Mouse (Mus musculus) layer of hippocampus, adult 9-11 months (tissue): Measurements from ENCODE around the gene Tlr9.

Experiments used
- DNase-seq: peaks from one replicate; pipeline ENCODE4 v3.0.0; 2022

The Tlr9 gene

GRCm38 (mm10) chr9:106203990-106204851 is 18.2 kb upstream of the Tlr9 start:
- no peak for DNase-seq

DNA sequence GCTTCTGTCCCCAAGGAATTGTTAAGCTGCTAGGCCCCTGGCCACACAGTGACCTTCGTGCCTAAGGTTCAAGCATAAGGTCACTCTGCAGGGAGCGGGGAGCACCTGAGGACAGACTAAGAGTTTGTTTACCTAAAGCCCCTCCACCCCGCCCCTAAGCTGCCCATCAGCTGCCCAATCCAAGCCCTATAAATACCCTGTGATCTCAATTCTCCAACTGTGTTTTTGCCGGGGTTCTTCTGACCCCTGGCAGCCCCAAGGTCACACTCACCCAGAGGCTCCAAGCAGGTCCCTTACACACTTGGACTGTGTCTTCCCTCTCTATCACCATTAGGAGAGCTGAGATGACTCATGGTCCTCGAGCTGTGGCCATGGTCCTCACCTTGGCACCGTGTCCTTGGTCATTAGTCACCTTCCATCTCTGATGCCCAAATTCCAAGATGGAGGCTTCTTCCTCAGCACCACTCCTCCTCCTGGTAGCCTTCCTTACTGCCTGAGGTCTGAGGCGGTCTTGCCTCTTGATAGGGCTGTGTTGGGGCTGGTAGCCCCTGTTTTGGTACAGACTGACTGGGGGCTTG is 16.6 kb upstream of the Tlr9 start:
- no peak for DNase-seq

GRCm38 (mm10) chr9:106206515-106206914 is 15.9 kb upstream of the Tlr9 start:
- no peak for DNase-seq

- DNase-seq, result no peak
Observed at GRCm38 (mm10) chr9:106208181-106208580, 14.2 kb upstream of the Tlr9 start.

DNA sequence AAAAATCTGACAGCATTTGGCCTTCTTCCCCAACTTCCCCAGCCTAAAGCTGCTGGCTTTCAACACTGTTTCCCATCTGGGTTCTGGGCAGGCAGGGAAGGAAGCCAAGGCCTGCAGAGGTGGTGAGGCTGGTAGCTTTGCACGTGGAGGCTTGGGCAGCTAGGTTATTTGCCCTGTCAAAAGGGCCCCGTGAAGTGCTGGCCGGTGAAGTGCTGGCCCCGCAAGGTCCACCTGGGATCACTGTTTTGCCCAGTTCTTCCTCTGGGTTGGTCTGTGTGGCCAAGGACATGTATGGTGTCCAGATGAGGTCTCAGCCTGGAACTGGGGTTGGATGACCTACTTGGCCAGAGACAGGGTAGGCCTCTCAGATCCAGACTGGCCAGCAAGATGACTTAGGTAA is 12.4 kb upstream of the Tlr9 start:
- no peak for DNase-seq

DNA sequence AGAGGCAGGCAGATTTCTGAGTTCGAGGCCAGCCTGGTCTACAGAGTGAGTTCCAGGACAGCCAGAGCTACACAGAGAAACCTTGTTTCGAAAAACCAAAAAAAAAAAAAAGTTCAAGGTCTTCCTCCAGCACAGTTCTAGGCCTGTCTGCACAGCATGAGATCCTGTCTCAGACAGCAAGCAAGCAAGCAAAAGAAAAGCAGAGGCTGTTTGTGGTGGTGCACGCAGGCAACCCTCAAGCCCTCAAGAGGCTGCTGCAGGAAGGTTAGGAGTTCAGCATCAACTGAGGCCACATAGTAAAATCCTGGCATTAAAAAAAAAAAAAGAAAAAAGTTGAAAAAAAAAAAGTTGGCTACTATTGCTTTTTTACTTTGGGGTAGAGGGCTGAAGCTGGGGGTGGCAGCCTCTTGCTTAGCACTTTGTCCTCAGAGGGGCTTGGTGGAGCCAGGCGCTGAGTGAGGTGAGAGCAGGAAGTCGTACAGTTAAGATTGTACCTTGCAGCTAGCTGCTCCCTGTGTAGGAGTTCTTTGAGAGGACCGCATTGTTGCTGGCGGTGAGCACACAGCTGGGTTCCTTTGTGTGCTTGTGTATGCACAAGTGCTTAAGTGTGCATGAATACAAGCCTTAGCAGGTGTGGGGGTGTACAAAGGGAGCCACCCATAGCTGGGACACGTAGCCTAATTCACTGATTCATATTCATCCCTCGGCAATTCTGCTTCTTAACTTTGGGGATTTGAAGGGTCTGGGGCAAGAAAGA is 11.4 kb upstream of the Tlr9 start:
- DNase-seq, result no peak

DNA sequence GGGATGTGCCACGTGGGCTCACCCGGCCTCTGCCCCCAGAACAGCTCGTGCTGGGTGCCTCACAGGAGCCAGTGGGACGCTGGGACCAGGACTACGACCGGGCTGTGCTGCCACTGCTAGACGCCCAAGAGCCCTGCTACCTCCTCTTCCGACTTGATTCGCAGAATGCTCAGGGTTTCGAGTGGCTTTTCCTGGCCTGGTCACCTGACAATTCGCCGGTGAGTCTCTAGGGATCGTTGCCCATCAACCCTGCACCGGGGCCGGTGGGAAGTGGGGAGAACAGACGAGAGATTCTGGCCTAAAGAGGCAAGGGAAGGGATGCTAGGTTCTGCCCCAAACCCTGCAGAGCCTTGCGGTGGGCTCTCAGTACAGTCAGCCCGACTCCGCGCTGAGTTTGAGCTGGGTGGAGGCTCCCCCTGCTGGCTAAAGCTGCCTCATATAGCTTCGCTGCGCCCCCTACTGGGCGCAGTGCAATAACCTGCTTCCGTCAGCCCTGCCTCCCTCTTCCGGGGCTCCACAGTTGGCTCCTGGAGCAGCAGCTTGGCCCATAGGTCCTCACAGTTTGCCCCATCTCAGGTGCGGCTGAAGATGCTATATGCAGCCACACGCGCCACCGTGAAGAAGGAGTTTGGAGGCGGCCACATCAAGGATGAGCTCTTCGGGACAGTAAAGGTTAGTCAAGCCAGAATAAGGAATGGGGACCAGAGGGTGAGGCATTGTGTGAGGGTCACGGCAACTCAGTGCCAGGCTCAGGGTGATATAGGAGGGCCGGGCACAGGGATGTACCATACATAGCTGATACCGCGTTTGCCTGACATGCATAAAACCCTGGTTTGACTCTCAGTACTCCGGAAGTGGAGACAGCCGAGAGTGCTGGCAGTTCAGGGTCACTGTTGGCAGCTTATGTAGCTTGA is 10.5 kb upstream of the Tlr9 start:
- DNase-seq, result peak; percentile 86

DNA sequence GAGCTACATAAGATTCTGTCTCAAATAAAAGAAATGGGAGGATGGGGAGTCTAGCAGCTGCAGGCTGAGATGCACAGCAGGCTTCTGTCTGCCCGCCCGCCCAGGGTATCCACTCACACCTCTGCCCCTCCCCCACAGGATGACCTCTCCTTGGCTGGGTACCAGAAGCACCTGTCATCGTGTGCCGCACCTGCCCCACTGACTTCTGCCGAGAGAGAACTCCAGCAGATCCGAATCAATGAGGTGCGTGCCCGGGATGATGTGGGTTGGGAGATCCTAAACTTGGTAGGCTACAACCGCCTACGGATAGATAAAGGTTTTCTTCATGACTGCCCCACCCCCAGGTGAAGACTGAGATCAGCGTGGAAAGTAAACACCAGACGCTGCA is 9.8 kb upstream of the Tlr9 start:
- no peak for DNase-seq

DNA sequence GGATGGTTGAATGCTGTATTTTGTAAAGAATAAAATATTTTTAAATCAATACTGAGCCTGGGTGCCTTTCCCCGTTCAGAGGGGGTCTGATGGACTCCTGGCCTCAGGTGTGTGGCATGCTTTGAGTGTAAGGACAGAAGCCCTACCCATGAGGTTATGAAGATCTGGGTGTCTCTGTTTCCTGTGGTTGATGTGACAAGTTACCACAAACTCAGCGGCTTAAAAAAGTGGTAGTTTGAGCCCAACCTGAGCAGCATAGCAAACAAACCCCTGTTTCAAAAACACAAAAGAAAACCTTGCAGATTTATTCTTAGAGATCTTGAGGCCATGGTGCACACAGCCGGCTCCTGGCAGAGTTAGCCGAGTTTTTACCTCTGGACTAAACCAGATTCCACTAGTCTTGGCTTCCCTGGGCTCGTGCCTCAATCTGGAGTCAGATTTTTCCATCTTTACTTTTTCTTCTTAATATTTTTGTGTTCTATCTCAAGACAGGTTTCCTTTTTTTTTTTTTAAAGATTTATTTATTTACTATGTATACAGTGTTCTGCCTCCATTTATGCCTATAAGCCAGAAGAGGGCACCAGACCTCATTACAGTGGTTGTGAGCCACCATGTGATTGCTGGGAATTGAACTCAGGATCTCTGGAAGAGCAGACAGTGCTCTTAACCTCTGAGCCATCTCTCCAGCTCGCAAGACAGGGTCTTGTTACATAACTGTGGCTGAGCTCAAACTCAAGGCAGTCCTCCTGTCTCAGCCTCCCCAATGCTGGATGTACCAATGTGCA is 6.9 kb upstream of the Tlr9 start:
- DNase-seq, result no peak

DNA sequence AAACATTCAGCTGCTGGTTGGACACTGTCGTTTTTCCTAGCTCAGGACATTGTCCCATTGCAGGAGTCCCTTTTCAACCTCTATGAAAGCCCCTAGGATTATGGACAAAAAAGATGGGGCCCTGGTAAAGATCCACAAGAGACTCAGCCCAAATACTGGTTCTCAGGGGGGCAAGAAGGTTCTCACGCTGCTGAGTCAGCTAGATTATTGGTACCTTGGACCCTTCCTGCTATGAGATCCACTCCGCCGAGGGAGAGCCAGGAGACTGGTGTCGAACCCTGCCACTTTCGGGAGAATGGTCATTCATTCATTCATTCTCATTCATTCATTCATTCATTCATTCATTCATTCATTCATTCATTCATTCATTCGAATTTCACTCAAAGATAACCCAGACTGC is 5.4 kb upstream of the Tlr9 start:
- no peak for DNase-seq

DNA sequence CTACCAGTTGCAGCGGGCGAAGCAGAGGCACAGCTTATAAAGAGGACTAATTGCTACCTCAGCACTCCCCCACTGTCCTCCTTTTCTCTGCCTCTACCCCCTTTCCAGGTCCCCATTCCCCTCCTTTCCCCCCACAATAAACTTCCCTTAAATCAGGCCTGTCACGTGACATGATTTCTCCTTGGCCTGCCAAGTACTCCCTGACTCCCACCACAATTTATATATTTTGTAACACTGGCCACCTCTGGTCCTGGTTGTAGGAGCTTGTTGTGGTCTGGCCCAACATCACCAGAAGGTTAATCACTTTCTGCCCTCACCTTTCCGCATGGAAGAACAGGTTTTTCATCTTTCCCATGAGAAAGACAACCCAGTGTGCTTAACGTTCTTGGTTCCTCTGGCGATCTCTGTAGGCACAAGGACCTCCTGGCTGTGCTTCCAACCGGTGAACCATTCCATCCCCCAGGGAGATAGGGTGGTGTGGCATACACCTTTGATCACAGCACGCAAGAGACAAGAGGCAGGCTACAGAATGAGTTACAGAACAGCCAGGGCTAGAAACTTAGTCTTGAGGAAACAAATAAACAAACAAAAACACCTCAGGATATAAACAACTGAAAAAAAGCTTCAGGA is 1.4 kb upstream of the Tlr9 start:
- no peak for DNase-seq

GRCm38 (mm10) chr9:106222994-106223393 is 596 bp downstream of the Tlr9 start:
- DNase-seq, result no peak

GRCm38 (mm10) chr9:106225469-106226150 is 3.2 kb downstream of the Tlr9 start:
- no peak for DNase-seq

- no peak for DNase-seq
Observed at GRCm38 (mm10) chr9:106226151-106226682, 3.8 kb downstream of the Tlr9 start.

DNA sequence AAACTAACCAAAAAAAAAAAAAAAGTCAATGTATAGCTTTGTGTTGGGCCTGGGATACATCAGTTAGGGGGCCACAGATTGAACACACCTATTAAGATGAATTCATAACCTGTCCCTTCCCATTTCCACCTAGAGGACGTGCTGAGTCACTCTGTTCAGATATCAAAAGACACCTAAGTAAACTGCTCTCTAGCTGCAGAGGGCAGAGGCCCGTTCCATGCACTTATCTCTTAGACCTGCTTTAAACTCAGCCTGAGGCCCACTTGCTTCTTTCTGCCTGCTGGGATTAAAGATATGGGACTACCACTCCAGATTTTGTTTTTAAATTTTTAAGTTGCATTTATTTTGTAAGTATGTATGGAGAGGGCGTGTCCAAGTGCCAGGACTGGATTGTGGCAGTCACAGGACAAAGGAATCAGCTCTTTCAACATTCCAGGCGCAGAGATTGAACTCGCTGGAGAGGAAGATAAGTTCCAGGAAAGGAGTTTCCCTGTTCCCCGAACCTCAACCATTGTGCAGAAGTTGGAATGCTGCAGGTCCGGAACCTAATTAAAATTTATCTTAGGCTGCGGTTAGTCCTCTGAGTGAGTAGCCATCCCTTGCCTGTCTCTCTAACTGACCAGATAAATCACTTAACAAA is 5.5 kb downstream of the Tlr9 start:
- no peak for DNase-seq

GRCm38 (mm10) chr9:106230051-106230733 is 7.8 kb downstream of the Tlr9 start:
- DNase-seq, result no peak

DNA sequence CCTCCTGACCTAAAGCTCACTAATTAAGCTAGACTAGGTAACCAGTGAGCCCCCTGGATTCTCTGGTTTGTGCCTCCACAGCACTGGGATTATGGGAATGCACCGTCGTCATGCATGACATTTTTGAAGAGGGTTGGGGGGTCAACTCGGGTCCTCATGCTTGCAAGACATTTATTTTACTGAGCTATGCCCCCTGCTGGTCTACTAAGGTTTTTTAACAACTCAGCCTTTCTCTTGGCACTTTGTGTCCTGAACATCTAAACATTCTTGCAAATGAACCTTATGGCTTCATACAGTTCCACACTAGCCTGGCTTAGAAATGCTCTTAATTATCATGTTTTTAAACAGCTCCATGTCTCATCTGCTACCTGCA is 8.3 kb downstream of the Tlr9 start:
- DNase-seq, result no peak

DNA sequence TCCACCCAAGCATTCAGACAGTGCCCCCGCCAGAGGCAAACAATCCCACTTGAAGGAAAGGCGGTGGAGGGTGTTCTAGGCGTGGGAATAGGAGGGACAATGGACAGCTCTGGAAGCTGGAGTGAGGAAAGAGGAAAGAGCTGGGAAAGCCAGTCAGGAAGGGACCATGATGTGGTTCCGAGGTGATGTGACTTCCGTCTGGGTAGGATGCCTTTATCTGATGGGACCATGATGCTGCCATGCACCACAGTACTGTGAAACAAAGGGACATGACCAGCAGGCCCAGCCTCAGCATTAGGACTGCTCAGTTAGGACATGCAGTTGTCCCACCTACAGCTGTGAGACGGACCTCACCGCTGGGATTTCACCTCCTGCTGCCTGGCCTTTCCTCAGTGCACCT is 8.8 kb downstream of the Tlr9 start:
- DNase-seq, result no peak

GRCm38 (mm10) chr9:106231816-106232215 is 9.4 kb downstream of the Tlr9 start:
- no peak for DNase-seq

- no peak for DNase-seq
Observed at GRCm38 (mm10) chr9:106232956-106233355, 10.6 kb downstream of the Tlr9 start.
